Mouse (Mus musculus) spleen, adult 2 months (tissue): ENCODE measurements around the gene 4933425L06Rik.

Source experiments
- CTCF ChIP-seq: fragments of 200-500 bp; IDR thresholded peaks from 2 replicates; pipeline ENCODE4 v1.5.1; 2011; ENCODE audit warnings: mild to moderate bottlenecking, inconsistent platforms; ENCODE audit not compliant: insufficient read depth, insufficient read length, insufficient replicate concordance; ENCODE audit errors: extremely low read depth
- POLR2A ChIP-seq: fragments of 200-500 bp; IDR thresholded peaks from 2 replicates; pipeline ENCODE4 v1.6.1; 2011; ENCODE audit warnings: low read depth, low read length, inconsistent platforms

- TF ChIP-seq CTCF = no peak
- TF ChIP-seq POLR2A = no peak
These were observed 50.4 kb downstream of the 4933425L06Rik start for GRCm38 (mm10) chr13:105132370-105132769.
